Mouse (Mus musculus) testis, adult 2 months (tissue): ENCODE results near the gene Ptpn7.

Experiments used
- CTCF ChIP-seq: fragments of 200-500 bp; IDR thresholded peaks from 2 replicates; pipeline ENCODE4 v1.5.1; 2012; ENCODE audit warnings: low read depth, mild to moderate bottlenecking, inconsistent platforms, low read length, moderate library complexity; ENCODE audit not compliant: control insufficient read depth, insufficient read depth, insufficient replicate concordance
- POLR2A ChIP-seq: fragments of 200-500 bp; IDR thresholded peaks from 2 replicates; pipeline ENCODE4 v1.6.1; 2012; ENCODE audit warnings: low read depth, mild to moderate bottlenecking, inconsistent platforms, low read length, moderate library complexity; ENCODE audit not compliant: control insufficient read depth

DNA sequence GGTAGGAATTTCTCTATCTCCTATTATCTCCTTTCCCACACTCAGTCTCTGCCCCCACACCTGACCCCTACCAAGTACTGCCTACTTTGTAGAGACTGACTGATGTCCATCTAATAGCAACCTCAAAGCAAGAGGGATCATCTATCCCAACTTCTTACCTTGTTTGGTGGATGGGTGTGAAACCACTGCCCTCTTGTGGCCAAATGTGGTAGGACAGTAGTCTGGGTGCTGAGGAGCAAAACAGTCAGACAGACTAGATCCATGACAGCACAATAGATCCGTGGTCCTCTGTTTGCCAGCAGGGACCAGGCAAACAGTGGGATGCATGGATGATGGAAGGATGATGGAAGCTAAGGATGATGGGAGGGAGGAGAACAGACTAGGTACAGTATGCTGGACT, 4.0 kb downstream of the Ptpn7 start:
- TF ChIP-seq CTCF, result peak; percentile 73; the same call in 1 of the 2 replicates
- no peak for TF ChIP-seq POLR2A
